Mouse (Mus musculus) layer of hippocampus, adult 9-10 months (tissue): ENCODE results near the gene Trdn.

Source experiments
- DNase-seq: peaks from one replicate; pipeline ENCODE4 v3.0.0; 2022; ENCODE audit warnings: low spot score

Gene Trdn

DNA sequence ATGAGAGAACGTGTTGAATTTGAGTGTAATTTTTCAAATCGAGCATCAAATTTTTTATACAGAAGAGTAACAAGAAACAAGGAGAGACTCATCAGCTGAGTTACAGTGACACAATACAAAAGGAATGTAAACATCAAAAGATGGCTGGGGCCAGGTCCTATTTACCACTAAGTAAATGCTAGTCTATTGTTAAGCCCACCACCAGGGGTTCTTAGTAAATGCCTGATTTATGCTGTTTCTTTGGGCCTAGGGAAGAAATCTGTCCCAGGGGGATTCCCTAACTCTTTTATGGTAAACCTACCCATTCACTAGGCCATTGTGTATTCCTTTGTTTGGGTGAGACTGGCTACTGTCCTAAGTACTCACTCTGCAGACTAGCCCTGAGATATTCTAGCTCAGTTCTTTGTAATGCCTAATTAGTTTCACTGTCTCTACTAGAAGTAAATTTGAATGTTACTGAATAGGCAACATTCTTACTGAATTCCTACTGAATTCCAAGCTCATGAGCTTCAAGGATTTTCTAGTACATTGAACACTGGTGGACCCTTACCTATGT lies 295.2 kb downstream of the Trdn start:
- DNase-seq, result no peak
